Mouse (Mus musculus) forelimb bud, embryonic 11.5 days (tissue): Measurements from ENCODE around the gene Akt3.

Source experiments
- DNase-seq: peaks from one replicate; pipeline ENCODE4 v3.0.0-alpha.2; 2012; ENCODE audit warnings: low read depth, low spot score

Gene Akt3

GRCm38 (mm10) chr1:176982671-176983070 is 275.3 kb downstream of the Akt3 start:
- no peak for DNase-seq

GRCm38 (mm10) chr1:176981511-176981910 is 276.5 kb downstream of the Akt3 start:
- DNase-seq: no peak

- no peak for DNase-seq
These were observed 277.1 kb downstream of the Akt3 start for GRCm38 (mm10) chr1:176980801-176981400.

- no peak for DNase-seq
These were observed 277.9 kb downstream of the Akt3 start for GRCm38 (mm10) chr1:176980140-176980539.

GRCm38 (mm10) chr1:176979235-176979634 is 278.8 kb downstream of the Akt3 start:
- DNase-seq: no peak

GRCm38 (mm10) chr1:176973356-176974088 is 284.5 kb downstream of the Akt3 start:
- no peak for DNase-seq

- DNase-seq: no peak
These were observed 286.6 kb downstream of the Akt3 start for GRCm38 (mm10) chr1:176971479-176971797.

GRCm38 (mm10) chr1:176970635-176971478 is 287.1 kb downstream of the Akt3 start:
- no peak for DNase-seq
